Mouse (Mus musculus): ENCODE measurements around the gene Coq9. TPM values are rescaled to one million over a fixed set of nuclear protein-coding genes. Genes with fewer than 3 reads are reported as not detected.

Gene Coq9
- polyA plus RNA-seq, 1 experiment: 378 TPM

- H3K27ac ChIP-seq (ENCODE audit: insufficient read depth, low read depth, low read length): peak within 1 kb of the TSS; percentile 26
- H3K4me1 ChIP-seq (ENCODE audit: control insufficient read depth, insufficient read depth, low read length): peaks cover 26% of the 10 kb centered on the region
- H3K36me3 ChIP-seq (ENCODE audit: control insufficient read depth, insufficient read depth, low read length): no peaks in the 10 kb centered on the region
- peak; percentile 97 for DNase-seq
- TF ChIP-seq POLR2A (IDR thresholded peaks at IDR 0.05; ENCODE audit: low read depth, low read length) (peak; percentile 60), CTCF (conservative IDR thresholded peaks at IDR 0.05; ENCODE audit: insufficient read depth, insufficient read length, low read depth, low read length) (no peak)
- whole genome bisulfite sequencing: under 1% methylated on average over 36 of the region's 37 CpGs
- H3K4me3 ChIP-seq (ENCODE audit: insufficient read depth, low read depth, low read length): peak within 1 kb of the TSS; percentile 62
- H3K27me3 ChIP-seq (replicated peaks; ENCODE audit: control insufficient read depth, insufficient read depth, low read length): no peaks in the 10 kb centered on the region
Measured at GRCm38 (mm10) chr8:94876197-94876730, 38.1 kb downstream of the Coq9 start, which contains the start of gene Dok4. Dok4 (minus strand) TSS chr8:94876330.

GRCm38 (mm10) chr8:94876820-94877219 is 38.7 kb downstream of the Coq9 start:
- TF ChIP-seq POLR2A (IDR thresholded peaks at IDR 0.05; ENCODE audit: low read depth, low read length) (no peak), CTCF (conservative IDR thresholded peaks at IDR 0.05; ENCODE audit: insufficient read depth, insufficient read length, low read depth, low read length) (no peak)
- Histone ChIP-seq H3K36me3 (ENCODE audit: control insufficient read depth, insufficient read depth, low read length) (no peaks in the 10 kb centered on the region), H3K4me3 (ENCODE audit: insufficient read depth, low read depth, low read length) (no peak overlapping the region), H3K4me1 (ENCODE audit: control insufficient read depth, insufficient read depth, low read length) (peaks cover 22% of the 10 kb centered on the region), H3K27me3 (replicated peaks; ENCODE audit: control insufficient read depth, insufficient read depth, low read length) (no peaks in the 10 kb centered on the region), H3K27ac (ENCODE audit: insufficient read depth, low read depth, low read length) (no peak overlapping the region)
- 42% methylated on average over 3 of the region's 3 CpGs for WGBS
- no peak for DNase-seq

GRCm38 (mm10) chr8:94880742-94881141 is 42.6 kb downstream of the Coq9 start:
- Histone ChIP-seq H3K27ac (ENCODE audit: insufficient read depth, low read depth, low read length) (no peak overlapping the region), H3K36me3 (ENCODE audit: control insufficient read depth, insufficient read depth, low read length) (no peaks in the 10 kb centered on the region), H3K4me1 (ENCODE audit: control insufficient read depth, insufficient read depth, low read length) (peaks cover 5% of the 10 kb centered on the region; the same call in 1 of the 2 replicates), H3K27me3 (replicated peaks; ENCODE audit: control insufficient read depth, insufficient read depth, low read length) (no peaks in the 10 kb centered on the region), H3K4me3 (ENCODE audit: insufficient read depth, low read depth, low read length) (no peak overlapping the region)
- TF ChIP-seq POLR2A (IDR thresholded peaks at IDR 0.05; ENCODE audit: low read depth, low read length): no peak
- TF ChIP-seq CTCF (conservative IDR thresholded peaks at IDR 0.05; ENCODE audit: insufficient read depth, insufficient read length, low read depth, low read length): no peak
- no peak for DNase-seq
- WGBS: 84% methylated on average over 4 of the region's 4 CpGs

GRCm38 (mm10) chr8:94888383-94889036 is 50.4 kb downstream of the Coq9 start:
- H3K4me1 ChIP-seq (ENCODE audit: control insufficient read depth, insufficient read depth, low read length): no peaks in the 10 kb centered on the region
- no peak overlapping the region for H3K27ac ChIP-seq (ENCODE audit: insufficient read depth, low read depth, low read length)
- WGBS: 38% methylated on average over 14 of the region's 14 CpGs
- no peaks in the 10 kb centered on the region for H3K36me3 ChIP-seq (ENCODE audit: control insufficient read depth, insufficient read depth, low read length)
- DNase-seq: no peak
- H3K4me3 ChIP-seq (ENCODE audit: insufficient read depth, low read depth, low read length): no peak overlapping the region
- TF ChIP-seq POLR2A (IDR thresholded peaks at IDR 0.05; ENCODE audit: low read depth, low read length) (no peak), CTCF (conservative IDR thresholded peaks at IDR 0.05; ENCODE audit: insufficient read depth, insufficient read length, low read depth, low read length) (no peak)
- H3K27me3 ChIP-seq (replicated peaks; ENCODE audit: control insufficient read depth, insufficient read depth, low read length): no peaks in the 10 kb centered on the region

- TF ChIP-seq CTCF (conservative IDR thresholded peaks at IDR 0.05; ENCODE audit: insufficient read depth, insufficient read length, low read depth, low read length): no peak
- no peak for TF ChIP-seq POLR2A (IDR thresholded peaks at IDR 0.05; ENCODE audit: low read depth, low read length)
- no peak for DNase-seq
- Histone ChIP-seq H3K4me1 (ENCODE audit: control insufficient read depth, insufficient read depth, low read length) (no peaks in the 10 kb centered on the region), H3K27ac (ENCODE audit: insufficient read depth, low read depth, low read length) (no peak overlapping the region), H3K4me3 (ENCODE audit: insufficient read depth, low read depth, low read length) (no peak overlapping the region), H3K36me3 (ENCODE audit: control insufficient read depth, insufficient read depth, low read length) (no peaks in the 10 kb centered on the region), H3K27me3 (replicated peaks; ENCODE audit: control insufficient read depth, insufficient read depth, low read length) (no peaks in the 10 kb centered on the region)
- 69% methylated on average over 2 of the region's 2 CpGs for WGBS
Measured at GRCm38 (mm10) chr8:94892917-94893316, 54.8 kb downstream of the Coq9 start.

- no peaks in the 10 kb centered on the region for H3K27me3 ChIP-seq (replicated peaks; ENCODE audit: control insufficient read depth, insufficient read depth, low read length)
- H3K27ac ChIP-seq (ENCODE audit: insufficient read depth, low read depth, low read length): no peak overlapping the region
- TF ChIP-seq POLR2A (IDR thresholded peaks at IDR 0.05; ENCODE audit: low read depth, low read length) (no peak), CTCF (conservative IDR thresholded peaks at IDR 0.05; ENCODE audit: insufficient read depth, insufficient read length, low read depth, low read length) (no peak)
- H3K4me1 ChIP-seq (ENCODE audit: control insufficient read depth, insufficient read depth, low read length): peaks cover 11% of the 10 kb centered on the region
- no peaks in the 10 kb centered on the region for H3K36me3 ChIP-seq (ENCODE audit: control insufficient read depth, insufficient read depth, low read length)
- no peak overlapping the region for H3K4me3 ChIP-seq (ENCODE audit: insufficient read depth, low read depth, low read length)
- WGBS: 42% methylated on average over 11 of the region's 11 CpGs
- no peak for DNase-seq
Measured at GRCm38 (mm10) chr8:94899262-94899661, 61.1 kb downstream of the Coq9 start.

- 28% methylated on average over 6 of the region's 6 CpGs for WGBS
- Histone ChIP-seq H3K27ac (ENCODE audit: insufficient read depth, low read depth, low read length) (no peak overlapping the region), H3K27me3 (replicated peaks; ENCODE audit: control insufficient read depth, insufficient read depth, low read length) (no peaks in the 10 kb centered on the region), H3K36me3 (ENCODE audit: control insufficient read depth, insufficient read depth, low read length) (no peaks in the 10 kb centered on the region), H3K4me3 (ENCODE audit: insufficient read depth, low read depth, low read length) (no peak overlapping the region), H3K4me1 (ENCODE audit: control insufficient read depth, insufficient read depth, low read length) (peaks cover 14% of the 10 kb centered on the region)
- no peak for TF ChIP-seq POLR2A (IDR thresholded peaks at IDR 0.05; ENCODE audit: low read depth, low read length)
- no peak for TF ChIP-seq CTCF (conservative IDR thresholded peaks at IDR 0.05; ENCODE audit: insufficient read depth, insufficient read length, low read depth, low read length)
- peak; percentile 35 for DNase-seq
Measured at GRCm38 (mm10) chr8:94900617-94901016, 62.5 kb downstream of the Coq9 start.
